Mouse (Mus musculus): ENCODE results near the gene Tmem208.

GRCm38 (mm10) chr8:105304325-105305210, 21.6 kb upstream of the Tmem208 start:
- TF ChIP-seq CTCF (IDR thresholded peaks at IDR 0.05; ENCODE audit: borderline replicate concordance, control insufficient read depth, extremely low read depth, insufficient read depth, low read length, poor library complexity) (no peak), POLR2A (IDR thresholded peaks at IDR 0.05; ENCODE audit: control insufficient read depth, extremely low read depth, insufficient read depth, low read length, poor library complexity) (no peak)

Measured in thymus, adult 2 months (tissue).